Mouse (Mus musculus) heart, embryonic 13.5 days (tissue): ENCODE data around the gene Dhx37. TPM values are rescaled to one million over a fixed set of nuclear protein-coding genes. Genes with fewer than 3 reads are reported as not detected.

Experiments used
- ATAC-seq: fragments of 200-750 bp; cut with Nextera tagmentation; 2 replicates; pipeline ENCODE4 v1.8.0; 2017; ENCODE audit warnings: moderate TSS enrichment; ENCODE audit not compliant: insufficient number of reproducible peaks, low FRiP score, low TSS enrichment; ENCODE audit errors: extremely low read depth
- H3K27ac ChIP-seq: fragments of 300-500 bp; sonication (generic); replicated peaks from 2 replicates; pipeline ENCODE4 v1.5.1; 2015; ENCODE audit warnings: moderate library complexity, mild to moderate bottlenecking, inconsistent platforms
- H3K27me3 ChIP-seq: fragments of 300-500 bp; sonication (generic); replicated peaks from 2 replicates; pipeline ENCODE4 v1.6.1; 2015; ENCODE audit warnings: mild to moderate bottlenecking, inconsistent platforms
- H3K36me3 ChIP-seq: fragments of 300-500 bp; sonication (generic); 2 replicates; pipeline ENCODE4 v1.6.1; 2015; ENCODE audit warnings: mild to moderate bottlenecking, inconsistent platforms
- H3K4me1 ChIP-seq: fragments of 300-500 bp; sonication (generic); 2 replicates; pipeline ENCODE4 v1.6.1; 2015; ENCODE audit warnings: inconsistent platforms
- H3K4me2 ChIP-seq: fragments of 300-500 bp; sonication (generic); 2 replicates; pipeline ENCODE4 v1.6.1; 2015; ENCODE audit warnings: inconsistent platforms, mild to moderate bottlenecking, moderate library complexity
- H3K4me3 ChIP-seq: fragments of 300-500 bp; sonication (generic); 2 replicates; pipeline ENCODE4 v1.5.1; 2015; ENCODE audit warnings: moderate library complexity, mild to moderate bottlenecking, inconsistent platforms
- H3K9ac ChIP-seq: fragments of 300-500 bp; sonication (generic); 2 replicates; pipeline ENCODE4 v1.6.1; 2015; ENCODE audit warnings: inconsistent platforms, mild to moderate bottlenecking, moderate library complexity
- H3K9me3 ChIP-seq: fragments of 300-500 bp; sonication (generic); 2 replicates; pipeline ENCODE4 v1.6.1; 2016; ENCODE audit warnings: inconsistent platforms
- WGBS: fragments of 180-500 bp; shearing (Covaris S2); methylation state at CpG from one replicate; pipeline ENCODE4 v1.1.7; 2015; ENCODE audit warnings: mixed read lengths; 5-methylcytosine and 5-hydroxymethylcytosine counted together
- polyA plus RNA-seq: library from polyadenylated mRNA; unstranded; fragments of >200 nt; fragmentation: Nextera tagmentation; extraction: Ambion mirVana; gene quantifications from 2 replicates; pipeline ENCODE4 v1.2.1, GENCODE M21; 2015

Gene Dhx37
- polyA plus RNA-seq, 1 experiment from 2014 or later = 9.8 TPM

GRCm38 (mm10) chr5:125407020-125407830, 26.7 kb downstream of the Dhx37 start:
- Histone ChIP-seq H3K27me3 (0 out of 2 replicates have a peak, but pooled peaks cover 5% of the 10 kb centered on the region), H3K36me3 (no peaks in the 10 kb centered on the region), H3K9me3 (no peaks in the 10 kb centered on the region), H3K4me3 (peak overlapping the region; percentile 68), H3K4me1 (peaks cover 36% of the 10 kb centered on the region), H3K4me2 (peak overlapping the region; percentile 87), H3K27ac (peak overlapping the region; percentile 88), H3K9ac (peak overlapping the region; percentile 86)
- WGBS = 53% methylated on average over 13 of the region's 13 CpGs
- ATAC-seq = no peak

DNA sequence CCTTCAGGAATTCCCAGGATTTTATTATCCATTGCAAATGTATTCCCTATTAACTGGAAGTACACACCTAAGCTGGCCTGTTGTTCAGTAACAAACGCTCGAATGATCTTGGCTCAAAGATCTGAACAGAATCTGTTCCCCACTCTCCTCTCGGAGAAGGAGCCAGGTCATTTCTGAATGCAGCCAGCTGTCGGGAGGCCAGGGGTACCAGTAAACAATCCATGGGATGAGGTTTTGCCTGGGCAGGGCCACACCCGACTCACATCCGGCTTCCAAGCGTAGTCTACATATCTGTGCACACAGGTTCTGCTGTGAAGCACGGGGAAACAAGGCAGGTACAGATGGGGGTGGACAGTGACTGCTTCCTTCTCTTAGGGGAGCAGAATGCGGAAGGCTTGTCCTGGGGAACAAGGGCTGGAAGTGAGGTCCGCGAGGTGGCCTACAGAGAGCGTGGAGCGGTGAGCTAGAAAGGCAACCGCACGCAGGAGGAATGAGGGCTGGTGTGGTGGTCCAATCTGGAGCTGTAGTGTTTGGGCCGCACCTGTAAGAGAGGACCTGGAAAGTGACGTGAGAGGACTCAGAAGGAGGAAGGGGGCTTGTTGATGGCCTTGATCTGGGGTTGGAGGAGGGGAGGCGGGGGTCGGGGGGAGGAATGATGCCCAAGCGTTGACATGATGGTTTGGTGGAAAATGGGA, 27.5 kb downstream of the Dhx37 start:
- H3K4me1 ChIP-seq = peaks cover 36% of the 10 kb centered on the region

GRCm38 (mm10) chr5:125405546-125406248, 28.2 kb downstream of the Dhx37 start:
- ATAC-seq = peak; percentile 34; the same call in 1 of the 2 replicates
- H3K4me3 ChIP-seq = peak overlapping the region; percentile 68
- no peaks in the 10 kb centered on the region for H3K36me3 ChIP-seq
- 0 out of 2 replicates have a peak, but pooled peaks cover 5% of the 10 kb centered on the region for H3K27me3 ChIP-seq
- H3K4me2 ChIP-seq = peak overlapping the region; percentile 87
- H3K27ac ChIP-seq = peak overlapping the region; percentile 93
- H3K9ac ChIP-seq = peak overlapping the region; percentile 86
- H3K4me1 ChIP-seq = peaks cover 36% of the 10 kb centered on the region
- WGBS = under 1% methylated on average over 31 of the region's 31 CpGs
- H3K9me3 ChIP-seq = no peaks in the 10 kb centered on the region

More for the DNA sequence above, 27.5 kb downstream of the Dhx37 start:
- Histone ChIP-seq H3K9me3 (no peaks in the 10 kb centered on the region), H3K4me2 (peak overlapping the region; percentile 87), H3K36me3 (no peaks in the 10 kb centered on the region), H3K4me3 (peak overlapping the region; percentile 68), H3K27ac (peak overlapping the region; percentile 88), H3K9ac (peak overlapping the region; percentile 86), H3K27me3 (0 out of 2 replicates have a peak, but pooled peaks cover 5% of the 10 kb centered on the region)
- ATAC-seq = no peak; the same call in 1 of the 2 replicates
- 3% methylated on average over 20 of the region's 20 CpGs for WGBS

DNA sequence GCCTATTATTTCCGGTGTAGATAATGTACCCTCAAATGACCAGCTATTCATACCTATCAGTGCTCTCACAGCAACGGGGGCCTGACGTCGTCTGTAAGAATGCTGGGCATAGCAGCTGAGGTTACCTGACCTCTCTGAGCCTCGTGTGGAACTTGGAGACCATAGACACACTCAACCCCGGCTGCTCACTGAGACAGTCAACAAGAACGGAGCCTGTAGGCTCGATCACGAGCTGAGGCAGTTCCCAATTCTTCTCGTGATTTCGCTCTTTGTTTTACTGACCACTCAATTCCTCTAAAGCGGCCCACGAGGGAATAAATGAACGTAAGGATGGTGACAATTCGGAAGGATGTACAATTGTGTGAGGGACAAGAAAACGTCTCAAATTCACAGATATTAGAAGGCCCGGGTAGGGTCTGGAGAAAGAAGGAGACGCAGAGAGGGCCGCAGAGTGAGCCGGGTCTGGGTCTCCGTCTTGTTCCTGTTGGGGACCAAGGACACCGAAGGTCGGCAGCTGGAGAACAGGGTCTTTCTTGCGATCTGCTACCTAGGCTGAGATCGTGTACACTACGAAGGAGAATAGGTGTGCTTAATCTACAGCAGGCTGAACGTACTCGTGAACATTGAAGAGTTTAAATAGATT, 28.9 kb downstream of the Dhx37 start:
- Histone ChIP-seq H3K4me1 (peaks cover 31% of the 10 kb centered on the region), H3K9me3 (no peaks in the 10 kb centered on the region), H3K27me3 (0 out of 2 replicates have a peak, but pooled peaks cover 5% of the 10 kb centered on the region), H3K9ac (peak overlapping the region; percentile 86), H3K36me3 (no peaks in the 10 kb centered on the region), H3K4me3 (peak overlapping the region; percentile 68), H3K27ac (peak overlapping the region; percentile 93), H3K4me2 (peak overlapping the region; percentile 87)
- no peak for ATAC-seq
- WGBS = under 1% methylated on average over 28 of the region's 28 CpGs

DNA sequence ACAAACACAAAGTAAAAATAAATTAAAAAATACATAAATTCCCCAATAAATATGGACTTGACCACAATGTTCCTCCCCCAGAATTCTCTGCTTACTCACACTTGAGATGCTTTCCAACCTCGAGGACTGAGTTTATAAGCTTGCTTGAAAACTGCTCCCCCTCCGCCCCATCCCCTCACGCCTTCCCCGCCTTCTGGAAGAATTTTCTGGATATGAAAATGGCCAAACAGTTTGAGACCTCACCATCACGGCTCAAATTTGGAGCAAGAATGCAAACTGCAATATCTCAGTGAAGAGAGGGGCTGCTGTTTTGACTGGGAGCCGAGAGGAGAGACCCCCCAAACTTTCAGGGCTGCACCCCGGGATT, 29.4 kb downstream of the Dhx37 start:
- Histone ChIP-seq H3K4me2 (peak overlapping the region; percentile 87), H3K9me3 (no peaks in the 10 kb centered on the region), H3K27me3 (0 out of 2 replicates have a peak, but pooled peaks cover 5% of the 10 kb centered on the region), H3K27ac (peak overlapping the region; percentile 93), H3K4me3 (peak overlapping the region; percentile 68), H3K4me1 (peaks cover 26% of the 10 kb centered on the region), H3K9ac (peak overlapping the region; percentile 86), H3K36me3 (no peaks in the 10 kb centered on the region)
- no peak for ATAC-seq
- 2% methylated on average over 7 of the region's 7 CpGs for WGBS

- peak overlapping the region; percentile 70 for H3K27ac ChIP-seq
- WGBS = 10% methylated on average over 31 of the region's 31 CpGs
These were observed 30.1 kb downstream of the Dhx37 start for GRCm38 (mm10) chr5:125403481-125404465.

DNA sequence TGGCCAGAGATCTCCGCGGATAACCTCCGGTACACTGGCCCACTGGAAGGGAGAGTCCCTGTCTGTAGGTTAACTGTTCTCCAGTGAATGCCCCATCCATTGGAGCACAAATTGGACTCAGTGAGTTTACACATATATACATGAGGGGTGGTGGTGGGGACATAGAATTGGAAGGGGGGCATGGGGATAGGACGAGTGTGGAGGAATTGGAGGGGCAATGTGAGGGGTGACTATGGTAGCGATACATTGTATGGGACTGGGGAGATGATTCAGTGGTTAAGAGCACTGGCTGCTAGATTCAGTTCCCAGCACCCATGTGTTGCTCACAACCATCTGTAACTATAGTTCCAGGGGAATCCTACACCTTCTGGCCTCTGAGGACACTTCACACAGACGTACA, 30.9 kb downstream of the Dhx37 start:
- H3K9ac ChIP-seq = no peak overlapping the region
- H3K4me3 ChIP-seq = no peak overlapping the region
- 59% methylated on average over 6 of the region's 6 CpGs for WGBS
- H3K4me2 ChIP-seq = no peak overlapping the region
- no peak overlapping the region for H3K27ac ChIP-seq
- H3K9me3 ChIP-seq = no peaks in the 10 kb centered on the region
- no peak for ATAC-seq
- H3K4me1 ChIP-seq = peaks cover 19% of the 10 kb centered on the region
- H3K36me3 ChIP-seq = no peaks in the 10 kb centered on the region
- peaks cover 11% of the 10 kb centered on the region; the same call in 1 of the 2 replicates for H3K27me3 ChIP-seq

More at GRCm38 (mm10) chr5:125403481-125404465, 30.1 kb downstream of the Dhx37 start:
- peaks cover 9% of the 10 kb centered on the region; the same call in 1 of the 2 replicates for H3K27me3 ChIP-seq
- H3K4me1 ChIP-seq = peaks cover 25% of the 10 kb centered on the region
- ATAC-seq = 0 out of 2 replicates have a peak, but pooled peaks have one; percentile 31
- peak overlapping the region; percentile 78 for H3K9ac ChIP-seq
- H3K9me3 ChIP-seq = no peaks in the 10 kb centered on the region
- H3K4me3 ChIP-seq = peak overlapping the region; percentile 68
- H3K36me3 ChIP-seq = no peaks in the 10 kb centered on the region
- peak overlapping the region; percentile 87 for H3K4me2 ChIP-seq

- Histone ChIP-seq H3K9me3 (no peaks in the 10 kb centered on the region), H3K27me3 (peaks cover 11% of the 10 kb centered on the region; the same call in 1 of the 2 replicates), H3K4me2 (no peak overlapping the region), H3K27ac (no peak overlapping the region), H3K4me1 (peaks cover 17% of the 10 kb centered on the region), H3K36me3 (no peaks in the 10 kb centered on the region), H3K4me3 (no peak overlapping the region), H3K9ac (no peak overlapping the region)
- 55% methylated on average over 10 of the region's 10 CpGs for WGBS
- ATAC-seq = no peak
These were observed 31.4 kb downstream of the Dhx37 start for GRCm38 (mm10) chr5:125402476-125402875.

- Histone ChIP-seq H3K9me3 (no peaks in the 10 kb centered on the region), H3K4me2 (no peak overlapping the region), H3K27ac (no peak overlapping the region), H3K4me1 (peaks cover 6% of the 10 kb centered on the region; the same call in 1 of the 2 replicates), H3K4me3 (no peak overlapping the region), H3K36me3 (no peaks in the 10 kb centered on the region), H3K9ac (no peak overlapping the region), H3K27me3 (peaks cover 11% of the 10 kb centered on the region; the same call in 1 of the 2 replicates)
- 43% methylated on average over 7 of the region's 7 CpGs for WGBS
- no peak for ATAC-seq
These were observed 33.0 kb downstream of the Dhx37 start for GRCm38 (mm10) chr5:125400903-125401302.

- peak overlapping the region; percentile 82 for H3K9ac ChIP-seq
- WGBS = 67% methylated on average over 3 of the region's 3 CpGs
- ATAC-seq = no peak
- peak overlapping the region; percentile 100 for H3K27ac ChIP-seq
- peak overlapping the region; percentile 72 for H3K4me2 ChIP-seq
- H3K36me3 ChIP-seq = no peaks in the 10 kb centered on the region
- peaks cover 48% of the 10 kb centered on the region for H3K4me1 ChIP-seq
- H3K9me3 ChIP-seq = no peaks in the 10 kb centered on the region
- no peak overlapping the region for H3K4me3 ChIP-seq
- peaks cover 6% of the 10 kb centered on the region; the same call in 1 of the 2 replicates for H3K27me3 ChIP-seq
These were observed 38.9 kb downstream of the Dhx37 start for GRCm38 (mm10) chr5:125395008-125395407.
